ENCODE assay signal across 11 mouse cellular contexts in genomic region chr1:189960481-189960880, GRCm38 (mm10). TPM values are rescaled to one million over a fixed set of nuclear protein-coding genes. Genes with fewer than 3 reads are reported as not detected.
A peak's percentile ranks its signal among the peaks of the same experiment; 100 is the strongest.
DNase-seq lines count a peak whose midpoint lies in the region; TF ChIP-seq lines count a peak whose summit lies in the region.
"Had no signal": no experiment of that assay in that cellular context is flagged by ENCODE, and none has a peak within 500 bp of the region (broad histone marks: within the 10 kb centered on the region; RNA-seq: fewer than 3 reads in every experiment).

No protein-coding gene starts in this region.

- peak; percentile 99 for TF ChIP-seq EP300 in heart, adult 2 months (IDR thresholded peaks at IDR 0.05; ENCODE audit: insufficient read depth, low read depth, low read length)

- peak; percentile 19 to 62 for DNase-seq in layer of hippocampus, adult 18-20 months (ENCODE audit: low spot score in 2 of 2)
- DNase-seq in layer of hippocampus, postnatal 25 days (ENCODE audit: extremely low spot score in 1 of 2, low spot score in 1 of 2): no peak
- peak in 1 of 2 experiments; percentile 75 for DNase-seq in heart, adult 2 months
- DNase-seq in layer of hippocampus, adult 2 months (ENCODE audit: low spot score in 2 of 2): peak; percentile 47 to 58
- DNase-seq in right cerebral cortex, postnatal 14 days: peak; percentile 45
- DNase-seq in urinary bladder, adult 2 months (ENCODE audit: low spot score): no peak
- no peak for DNase-seq in adrenal gland, adult 2 months
- DNase-seq in urinary bladder, postnatal 25 days (ENCODE audit: low spot score): no peak

- H3K79me2 ChIP-seq in heart, adult 2 months (replicated peaks; ENCODE audit: control insufficient read depth, insufficient read depth, low read length): no peaks in the 10 kb centered on the region

- no peak overlapping the region for H3K4me3 ChIP-seq in heart, adult 2 months
- no peak overlapping the region for H3K4me3 ChIP-seq in layer of hippocampus, adult 2 months
- H3K4me3 ChIP-seq: intestine, embryonic 15.5 days; limb, embryonic 12.5 days; lung, embryonic 15.5 days had no signal

- peaks cover 7% of the 10 kb centered on the region for H3K4me1 ChIP-seq in heart, adult 2 months (ENCODE audit: control insufficient read depth, insufficient read depth, low read length)
- H3K4me1 ChIP-seq: intestine, embryonic 15.5 days; limb, embryonic 12.5 days; lung, embryonic 15.5 days had no signal

- no peaks in the 10 kb centered on the region for H3K27me3 ChIP-seq in heart, adult 2 months (ENCODE audit: control insufficient read depth, insufficient read depth, low read length)
- H3K27me3 ChIP-seq: intestine, embryonic 15.5 days; limb, embryonic 12.5 days; lung, embryonic 15.5 days had no signal

- intact Hi-C loops in heart, adult 2 months (cut with DNase I): no loop called here

- H3K27ac ChIP-seq in heart, adult 2 months: peak overlapping the region; percentile 84
- H3K27ac ChIP-seq in layer of hippocampus, adult 2 months: no peak overlapping the region
- H3K27ac ChIP-seq: intestine, embryonic 15.5 days; limb, embryonic 12.5 days; lung, embryonic 15.5 days had no signal

- H3K9ac ChIP-seq in heart, adult 2 months (ENCODE audit: low read depth, low read length): no peak overlapping the region
- H3K9ac ChIP-seq: intestine, embryonic 15.5 days; limb, embryonic 12.5 days; lung, embryonic 15.5 days had no signal

- TF ChIP-seq CTCF in heart, adult 2 months (IDR thresholded peaks at IDR 0.05): no peak
- no peak for TF ChIP-seq CTCF in layer of hippocampus, adult 2 months (conservative IDR thresholded peaks at IDR 0.05)

- 36% methylated on average over 5 of the region's 5 CpGs for WGBS in heart, adult 2 months

- TF ChIP-seq POLR2A in heart, adult 2 months (IDR thresholded peaks at IDR 0.05; ENCODE audit: insufficient read depth, low read depth, low read length): no peak

- H3K36me3 ChIP-seq in heart, adult 2 months (ENCODE audit: control insufficient read depth, insufficient read depth, low read length): no peaks in the 10 kb centered on the region; the same call in 1 of the 2 replicates
- H3K36me3 ChIP-seq: intestine, embryonic 15.5 days; limb, embryonic 12.5 days; lung, embryonic 15.5 days had no signal

RNA-seq across cellular contexts. Expression of gene Smyd2, which starts 38.3 kb away (rescaled TPM):
- 10 to 100 TPM; 74.3 to 80.3 TPM for total RNA-seq in layer of hippocampus, adult 18-20 months (2021)
- total RNA-seq in layer of hippocampus, postnatal 25 days (2021): 10 to 100 TPM; 77.5 to 83.2 TPM
- total RNA-seq in heart, adult 2 months (2021): 10 to 100 TPM; 81.5 to 99.2 TPM
- polyA plus RNA-seq in heart, adult 2 months (2012; rRNA removed): 117 and 142 TPM in 2 replicates
- 10 to 100 TPM; 75.9 to 79.1 TPM for total RNA-seq in layer of hippocampus, adult 2 months (2021)
- polyA plus RNA-seq in urinary bladder, adult 2 months (2012; rRNA removed): 60.7 and 70.8 TPM in 2 replicates
- 10 to 100 TPM; 76.9 to 85.2 TPM for total RNA-seq in adrenal gland, adult 2 months (2021)
- 60.6 and 72.5 TPM in 2 replicates for polyA plus RNA-seq in adrenal gland, adult 2 months (2012; rRNA removed)

Comparison
In these comparisons a context has a peak if more than half of its experiments do, and no peak if none do; other contexts are left out.
1. DNase-seq: peak in layer of hippocampus, adult 18-20 months (2 of 2), layer of hippocampus, adult 2 months (2 of 2) and right cerebral cortex, postnatal 14 days (single experiment); none in layer of hippocampus, postnatal 25 days (0 of 2), urinary bladder, adult 2 months (single experiment), adrenal gland, adult 2 months (single experiment) and urinary bladder, postnatal 25 days (single experiment).